Mouse (Mus musculus): ENCODE results near the gene Wdpcp. TPM values are rescaled to one million over a fixed set of nuclear protein-coding genes. Genes with fewer than 3 reads are reported as not detected.
A peak's percentile ranks its signal among the peaks of the same experiment; 100 is the strongest.

Wdpcp gene
- polyA plus RNA-seq, 1 experiment from 2014 or later = 1.5 TPM

DNA sequence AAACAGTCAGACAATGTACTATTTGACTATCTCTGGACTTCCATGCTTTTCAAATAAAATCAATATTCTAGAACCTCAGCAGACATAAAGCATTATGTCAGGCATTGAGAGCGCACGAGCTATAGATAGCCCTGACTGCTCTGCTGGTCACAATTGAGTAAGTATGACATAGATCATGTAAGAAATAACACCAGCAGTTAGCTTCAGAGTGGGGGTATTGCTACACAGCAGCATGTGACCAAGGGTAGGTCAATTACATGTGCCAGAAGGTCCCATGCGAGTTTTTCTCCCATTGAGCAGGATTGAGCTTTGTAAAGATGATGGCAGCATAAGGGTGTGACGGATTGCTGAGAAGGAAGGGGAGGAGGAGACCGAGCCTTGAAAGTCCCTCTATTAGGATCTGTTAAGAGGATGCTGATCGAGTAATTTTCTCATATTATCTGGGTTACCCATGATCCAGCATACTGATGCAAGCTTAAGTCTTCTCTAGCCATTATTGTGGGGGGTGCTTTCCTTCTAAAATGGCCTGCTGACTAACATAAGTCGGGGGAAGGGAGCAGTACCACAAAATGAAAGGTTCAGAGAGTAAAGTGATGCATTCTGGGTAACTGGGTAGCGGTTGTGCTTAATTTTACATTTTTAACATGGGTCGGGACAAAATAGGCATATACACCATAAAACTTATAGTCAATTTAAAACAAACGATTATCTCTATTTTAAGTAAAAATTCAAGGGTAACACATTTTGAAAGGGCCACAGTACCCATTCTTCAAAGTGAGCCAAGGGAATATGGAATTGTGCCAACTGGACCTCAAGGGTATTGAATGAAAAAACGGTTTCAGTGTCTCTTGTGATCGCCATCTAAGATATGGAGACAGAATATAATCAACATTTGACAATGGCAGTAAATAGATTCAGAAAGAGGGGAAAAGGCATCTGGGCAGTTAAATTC lies 21.5 kb upstream of the Wdpcp start:
- no peaks in the 10 kb centered on the region for H3K9me3 ChIP-seq (replicated peaks)
- peak overlapping the region; percentile 39 for H3K4me2 ChIP-seq
- ATAC-seq (ENCODE audit: low read depth) (peak; percentile 50; the same call in 1 of the 2 replicates), DNase-seq (no peak)
- H3K36me3 ChIP-seq = no peaks in the 10 kb centered on the region
- H3K9ac ChIP-seq = no peak overlapping the region
- H3K27me3 ChIP-seq = no peaks in the 10 kb centered on the region
- peaks cover 14% of the 10 kb centered on the region for H3K4me1 ChIP-seq (replicated peaks)
- no peak overlapping the region for H3K27ac ChIP-seq
- 72% methylated on average over 12 of the region's 12 CpGs for WGBS (ENCODE audit: insufficient replicate concordance)
- peak overlapping the region; percentile 30 for H3K4me3 ChIP-seq (replicated peaks)

DNA sequence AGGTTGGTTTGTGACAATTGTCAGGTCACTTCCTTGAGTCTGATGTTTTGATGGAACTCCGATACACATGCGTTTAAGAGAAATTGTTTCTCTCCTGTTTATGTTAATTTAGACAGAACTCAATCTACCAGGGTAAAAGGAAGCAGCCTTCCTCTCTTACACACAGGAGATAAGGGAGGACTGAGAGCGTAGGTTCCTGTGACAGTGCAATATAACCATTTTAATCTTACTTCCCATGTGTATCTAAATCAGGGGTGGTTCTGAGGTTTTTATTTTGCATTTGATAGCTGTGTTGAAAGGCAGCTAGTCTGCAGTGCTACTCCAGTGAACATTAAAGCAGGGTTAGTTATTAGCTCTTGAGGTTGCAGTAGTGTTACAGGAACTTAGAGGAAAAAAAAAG lies 20.0 kb upstream of the Wdpcp start:
- Histone ChIP-seq H3K36me3 (no peaks in the 10 kb centered on the region), H3K4me1 (replicated peaks) (peaks cover 14% of the 10 kb centered on the region), H3K4me3 (replicated peaks) (no peak overlapping the region), H3K27me3 (no peaks in the 10 kb centered on the region), H3K9ac (no peak overlapping the region), H3K27ac (no peak overlapping the region), H3K9me3 (replicated peaks) (no peaks in the 10 kb centered on the region), H3K4me2 (no peak overlapping the region)
- ATAC-seq (ENCODE audit: low read depth) (no peak), DNase-seq (no peak)
- WGBS (ENCODE audit: insufficient replicate concordance) = 16% methylated on average over 3 of the region's 3 CpGs

DNA sequence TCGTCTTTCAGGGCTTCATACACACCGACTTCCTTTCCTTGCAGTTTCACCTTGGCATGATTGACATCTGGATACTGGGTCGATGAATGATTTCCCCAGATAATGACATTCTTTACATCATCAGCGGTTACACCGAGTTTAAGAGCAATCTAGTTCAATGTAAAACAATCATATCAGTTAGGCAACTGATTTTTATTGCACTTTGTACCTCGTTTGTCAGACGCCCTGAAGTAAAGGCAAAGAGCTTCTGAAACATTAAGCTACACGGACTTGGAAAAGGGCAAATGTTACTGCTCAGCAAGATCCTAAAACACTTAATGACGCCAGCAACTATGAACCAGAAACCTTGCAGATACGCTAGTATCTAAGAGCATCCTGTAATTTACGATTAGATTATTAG lies 12.3 kb upstream of the Wdpcp start:
- WGBS (ENCODE audit: insufficient replicate concordance) = 73% methylated on average over 11 of the region's 11 CpGs
- H3K27ac ChIP-seq = no peak overlapping the region
- H3K9me3 ChIP-seq (replicated peaks) = no peaks in the 10 kb centered on the region
- H3K36me3 ChIP-seq = peaks cover 47% of the 10 kb centered on the region
- no peaks in the 10 kb centered on the region for H3K27me3 ChIP-seq
- no peak overlapping the region for H3K9ac ChIP-seq
- ATAC-seq (ENCODE audit: low read depth) (no peak), DNase-seq (no peak)
- H3K4me2 ChIP-seq = no peak overlapping the region
- H3K4me3 ChIP-seq (replicated peaks) = no peak overlapping the region
- H3K4me1 ChIP-seq (replicated peaks) = no peaks in the 10 kb centered on the region

DNA sequence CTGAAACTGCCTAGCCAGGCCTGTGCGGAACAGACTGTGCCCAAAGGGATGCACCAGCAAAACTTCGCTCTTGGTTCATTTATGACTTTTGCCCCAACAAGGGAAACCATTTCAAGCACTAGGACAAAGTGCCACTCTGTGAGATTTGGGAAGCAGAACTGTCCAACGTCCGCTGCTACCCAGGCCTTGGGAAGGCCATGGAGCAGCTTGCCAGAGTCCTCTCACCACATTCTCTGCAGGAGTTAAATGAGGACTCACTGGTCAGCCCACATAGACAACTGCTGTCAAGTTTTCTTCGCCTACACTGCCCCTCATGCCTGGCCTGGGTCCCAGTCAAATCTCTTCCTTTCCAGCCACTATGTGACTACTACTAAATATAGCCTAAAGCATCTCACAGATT lies 10.7 kb upstream of the Wdpcp start:
- no peak overlapping the region for H3K4me3 ChIP-seq (replicated peaks)
- H3K27ac ChIP-seq = no peak overlapping the region
- H3K36me3 ChIP-seq = peaks cover 54% of the 10 kb centered on the region
- no peaks in the 10 kb centered on the region for H3K27me3 ChIP-seq
- no peaks in the 10 kb centered on the region for H3K9me3 ChIP-seq (replicated peaks)
- WGBS (ENCODE audit: insufficient replicate concordance) = 81% methylated on average over 5 of the region's 5 CpGs
- no peak overlapping the region for H3K4me2 ChIP-seq
- ATAC-seq (ENCODE audit: low read depth) = no peak
- H3K4me1 ChIP-seq (replicated peaks) = no peaks in the 10 kb centered on the region
- no peak overlapping the region for H3K9ac ChIP-seq
- DNase-seq = no peak

DNA sequence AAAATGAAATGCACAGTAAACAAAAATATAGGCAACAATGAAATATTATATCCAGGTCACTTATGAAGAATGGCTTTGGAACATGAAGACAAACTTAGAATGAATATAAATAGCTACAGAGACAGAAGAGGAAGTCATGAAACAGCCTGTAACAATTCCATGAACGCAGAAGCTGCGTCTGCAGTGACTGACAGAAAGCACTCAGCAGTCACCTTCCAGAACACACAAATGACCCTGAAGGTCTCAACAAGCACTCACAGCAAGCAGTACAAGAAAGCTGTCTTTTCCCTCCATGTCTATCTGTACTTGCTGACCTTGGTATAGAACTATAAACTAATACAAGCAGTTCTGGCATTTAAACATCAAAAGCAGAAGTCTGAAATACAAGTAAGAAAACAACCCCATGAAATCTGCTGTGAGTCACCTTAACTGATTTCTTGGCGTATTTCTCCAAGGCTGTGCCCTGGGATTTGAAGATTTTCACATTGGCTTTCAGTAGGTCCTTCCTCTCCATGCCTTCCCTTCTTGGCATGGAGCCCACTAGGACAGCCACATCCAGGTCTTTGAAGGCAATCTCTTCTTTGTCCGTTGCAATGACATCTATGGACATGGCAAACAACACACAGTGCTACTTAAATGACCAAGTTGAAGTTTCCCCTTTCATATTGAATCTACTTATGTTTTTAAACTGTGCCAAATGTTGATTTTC lies 8.3 kb upstream of the Wdpcp start:
- no peak overlapping the region for H3K4me3 ChIP-seq (replicated peaks)
- ATAC-seq (ENCODE audit: low read depth) = no peak
- no peaks in the 10 kb centered on the region for H3K9me3 ChIP-seq (replicated peaks)
- WGBS (ENCODE audit: insufficient replicate concordance) = 68% methylated on average over 4 of the region's 4 CpGs
- 0 out of 2 replicates have a peak, but pooled peaks cover 3% of the 10 kb centered on the region for H3K4me1 ChIP-seq (replicated peaks)
- no peak overlapping the region for H3K27ac ChIP-seq
- H3K36me3 ChIP-seq = peaks cover 41% of the 10 kb centered on the region
- H3K4me2 ChIP-seq = no peak overlapping the region
- DNase-seq = no peak
- no peaks in the 10 kb centered on the region for H3K27me3 ChIP-seq
- H3K9ac ChIP-seq = no peak overlapping the region

DNA sequence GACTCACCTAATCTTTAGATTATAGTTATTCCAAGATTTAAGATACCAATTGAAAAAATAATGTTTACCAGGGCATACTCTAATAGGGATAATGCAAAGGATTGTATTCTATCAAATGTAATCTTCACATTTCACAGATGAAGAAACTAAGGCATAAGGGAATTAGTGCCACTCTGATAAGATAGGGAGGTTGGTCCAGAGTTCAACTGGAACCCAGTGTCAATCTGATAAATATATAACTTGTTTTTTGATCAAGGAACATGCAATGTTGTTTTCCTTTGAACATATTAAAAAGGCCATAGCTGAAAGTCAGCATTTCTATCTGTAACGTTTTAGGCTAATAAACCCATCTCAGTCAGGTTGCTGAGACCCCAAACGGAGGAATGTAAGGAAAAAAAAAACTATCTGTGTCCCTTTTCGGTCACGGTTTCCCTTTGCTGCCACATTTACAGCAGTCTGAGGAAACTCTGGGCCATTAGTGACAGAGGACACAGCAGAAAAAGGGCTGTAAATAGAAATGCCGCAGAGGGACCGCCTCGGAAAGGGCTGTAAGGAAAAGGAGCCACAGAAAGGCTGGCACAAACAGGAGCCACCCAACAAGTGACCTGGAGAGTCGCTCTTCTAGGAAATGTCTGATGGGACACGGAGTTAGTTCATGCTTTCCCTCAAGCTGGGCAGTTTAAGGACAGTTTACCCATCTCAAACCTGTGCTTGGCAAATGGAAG lies 7.2 kb upstream of the Wdpcp start:
- Histone ChIP-seq H3K4me1 (replicated peaks) (peaks cover 12% of the 10 kb centered on the region), H3K4me2 (no peak overlapping the region), H3K9ac (no peak overlapping the region), H3K9me3 (replicated peaks) (no peaks in the 10 kb centered on the region), H3K27ac (no peak overlapping the region), H3K27me3 (no peaks in the 10 kb centered on the region), H3K36me3 (peaks cover 30% of the 10 kb centered on the region), H3K4me3 (replicated peaks) (no peak overlapping the region)
- ATAC-seq (ENCODE audit: low read depth) (no peak), DNase-seq (no peak)
- WGBS (ENCODE audit: insufficient replicate concordance) = 80% methylated on average over 9 of the region's 9 CpGs

DNA sequence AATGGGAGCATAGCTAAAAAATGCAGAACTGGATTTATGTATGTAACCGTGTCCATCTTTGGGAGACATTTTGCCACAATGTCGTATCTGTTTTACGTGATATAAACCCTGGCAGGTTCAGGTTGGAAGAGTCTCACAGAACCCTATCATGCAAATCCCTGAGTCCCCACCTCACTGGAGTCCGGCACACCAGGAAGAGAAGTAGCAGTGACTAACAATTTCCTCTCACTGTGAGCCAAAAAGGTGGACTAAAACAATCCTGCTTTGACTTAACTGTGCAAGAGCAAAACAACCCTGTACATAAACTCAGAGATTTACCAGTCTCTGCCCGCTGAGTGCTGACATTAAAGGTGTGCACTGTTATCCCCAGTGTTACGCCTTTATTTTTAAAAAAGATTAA lies 5.1 kb upstream of the Wdpcp start:
- DNase-seq = no peak
- no peak for ATAC-seq (ENCODE audit: low read depth)
- Histone ChIP-seq H3K4me3 (replicated peaks) (no peak overlapping the region), H3K36me3 (peaks cover 19% of the 10 kb centered on the region), H3K27me3 (no peaks in the 10 kb centered on the region), H3K4me1 (replicated peaks) (peaks cover 22% of the 10 kb centered on the region), H3K4me2 (no peak overlapping the region), H3K27ac (no peak overlapping the region), H3K9me3 (replicated peaks) (no peaks in the 10 kb centered on the region), H3K9ac (no peak overlapping the region)
- 79% methylated on average over 6 of the region's 6 CpGs for WGBS (ENCODE audit: insufficient replicate concordance)

DNA sequence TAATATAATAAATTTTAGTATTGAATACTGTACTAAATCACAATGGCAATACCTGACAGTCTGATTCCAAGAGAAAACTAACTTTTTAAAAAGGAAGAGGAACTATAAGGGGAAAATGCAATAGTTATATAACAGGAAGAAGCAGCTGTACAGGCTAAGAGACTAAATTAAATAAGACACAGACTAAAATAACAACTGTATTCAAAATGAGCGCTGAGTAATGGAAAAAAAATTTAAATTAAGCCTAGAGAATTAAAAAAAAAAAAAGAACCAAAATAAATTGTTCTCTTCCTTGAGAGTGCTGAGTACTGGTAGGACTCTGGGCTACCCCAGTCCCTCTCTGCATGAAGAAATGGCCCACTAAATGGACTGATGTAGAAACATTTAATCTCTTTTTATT lies 4.3 kb upstream of the Wdpcp start:
- no peak for ATAC-seq (ENCODE audit: low read depth)
- DNase-seq = no peak
- Histone ChIP-seq H3K4me3 (replicated peaks) (no peak overlapping the region), H3K9me3 (replicated peaks) (no peaks in the 10 kb centered on the region), H3K4me1 (replicated peaks) (peaks cover 26% of the 10 kb centered on the region), H3K36me3 (peaks cover 16% of the 10 kb centered on the region), H3K27me3 (no peaks in the 10 kb centered on the region), H3K27ac (no peak overlapping the region), H3K4me2 (no peak overlapping the region), H3K9ac (no peak overlapping the region)
- 78% methylated on average over 1 of the region's 1 CpGs for WGBS (ENCODE audit: insufficient replicate concordance)

DNA sequence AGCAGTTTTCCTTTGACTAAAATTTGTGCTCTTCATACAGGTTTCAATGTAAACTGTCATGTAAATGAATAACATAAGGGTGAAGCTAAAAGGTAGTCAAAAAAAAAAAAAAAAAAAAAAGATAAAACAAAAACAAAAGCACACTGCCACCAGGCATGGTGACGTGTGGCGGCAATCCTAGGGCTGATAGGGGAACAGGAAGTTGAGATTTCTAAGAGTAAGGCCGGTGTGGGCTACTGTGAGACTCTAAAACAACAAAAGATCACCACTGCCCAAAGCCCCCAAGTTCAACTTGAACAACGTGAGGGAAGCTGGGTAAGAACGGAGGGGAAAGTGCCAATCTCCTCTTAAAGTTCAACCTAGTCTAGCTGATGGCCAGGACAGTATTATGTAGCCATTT lies 3.0 kb upstream of the Wdpcp start:
- Histone ChIP-seq H3K4me1 (replicated peaks) (peaks cover 31% of the 10 kb centered on the region), H3K27ac (no peak overlapping the region), H3K9ac (no peak overlapping the region), H3K4me2 (peak overlapping the region; percentile 30; the same call in 1 of the 2 replicates), H3K36me3 (peaks cover 9% of the 10 kb centered on the region), H3K9me3 (replicated peaks) (no peaks in the 10 kb centered on the region), H3K4me3 (replicated peaks) (no peak overlapping the region), H3K27me3 (no peaks in the 10 kb centered on the region)
- DNase-seq (no peak), ATAC-seq (ENCODE audit: low read depth) (no peak)
- 27% methylated on average over 5 of the region's 5 CpGs for WGBS (ENCODE audit: insufficient replicate concordance)

DNA sequence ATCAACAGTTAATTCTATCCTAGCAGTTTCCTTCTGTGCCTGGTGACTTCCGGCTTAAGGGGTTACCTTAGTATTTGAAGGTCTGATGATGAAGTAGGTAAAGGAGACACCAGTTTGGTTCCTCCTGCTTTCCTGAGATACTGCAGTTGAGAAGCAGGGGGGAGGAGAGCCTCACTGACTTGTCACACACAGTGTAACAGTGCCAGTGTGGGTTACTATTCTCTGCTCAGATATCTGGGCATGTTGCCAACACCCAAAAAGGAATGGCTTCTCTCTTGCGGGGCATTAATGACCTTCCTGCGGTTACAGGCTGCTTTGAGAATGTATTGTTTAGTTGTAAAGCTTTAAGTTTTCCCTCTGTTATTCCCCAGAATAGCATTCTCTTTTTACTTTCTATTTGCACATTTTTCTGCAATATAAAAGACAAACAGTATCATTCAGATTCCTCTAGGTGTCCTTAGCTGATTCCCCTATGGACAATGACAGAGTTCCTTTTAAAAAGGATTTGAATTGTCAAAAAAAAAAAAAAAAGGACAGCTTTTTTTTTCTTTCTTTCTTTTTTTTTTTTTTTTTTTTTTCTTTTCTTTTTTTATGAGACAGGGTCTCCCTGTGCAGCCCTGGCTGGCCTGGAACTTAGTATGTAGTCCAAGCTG lies 2.5 kb upstream of the Wdpcp start:
- H3K4me1 ChIP-seq (replicated peaks) = peaks cover 31% of the 10 kb centered on the region
- H3K4me2 ChIP-seq = peak overlapping the region; percentile 35; the same call in 1 of the 2 replicates
- 60% methylated on average over 3 of the region's 3 CpGs for whole genome bisulfite sequencing (ENCODE audit: insufficient replicate concordance)
- H3K9me3 ChIP-seq (replicated peaks) = no peaks in the 10 kb centered on the region
- H3K9ac ChIP-seq = no peak overlapping the region
- peaks cover 8% of the 10 kb centered on the region; the same call in 1 of the 2 replicates for H3K36me3 ChIP-seq
- ATAC-seq (ENCODE audit: low read depth) (no peak), DNase-seq (no peak)
- H3K4me3 ChIP-seq (replicated peaks) = no peak overlapping the region
- no peaks in the 10 kb centered on the region for H3K27me3 ChIP-seq
- H3K27ac ChIP-seq = no peak overlapping the region

DNA sequence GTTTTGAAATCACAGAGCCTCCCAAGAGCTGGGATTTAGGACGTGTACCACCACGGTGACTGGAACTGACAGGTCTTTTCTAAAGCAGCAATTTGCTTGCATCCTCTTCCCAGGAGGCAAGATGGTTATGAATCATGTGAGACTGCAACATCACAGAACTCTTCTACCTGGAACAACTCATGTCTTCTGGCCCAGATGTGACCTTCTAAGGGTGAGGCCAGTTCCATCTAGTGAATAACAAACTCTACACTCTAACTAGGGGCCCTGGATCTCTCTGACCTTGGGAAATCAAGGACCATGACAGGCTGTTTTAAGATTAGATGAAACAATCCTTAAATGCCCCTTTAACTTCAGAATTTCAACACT lies 1.9 kb upstream of the Wdpcp start:
- Histone ChIP-seq H3K27me3 (no peaks in the 10 kb centered on the region), H3K27ac (no peak overlapping the region), H3K4me1 (replicated peaks) (peaks cover 31% of the 10 kb centered on the region), H3K4me2 (peak overlapping the region; percentile 35; the same call in 1 of the 2 replicates), H3K9ac (no peak overlapping the region), H3K9me3 (replicated peaks) (no peaks in the 10 kb centered on the region), H3K4me3 (replicated peaks) (no peak overlapping the region), H3K36me3 (peaks cover 3% of the 10 kb centered on the region; the same call in 1 of the 2 replicates)
- ATAC-seq (ENCODE audit: low read depth) = no peak
- WGBS (ENCODE audit: insufficient replicate concordance) = 61% methylated on average over 2 of the region's 2 CpGs
- no peak for DNase-seq

Measured in liver, embryonic 13.5 days (tissue).